Mouse (Mus musculus) megakaryocyte, embryonic 14.5 days (primary cell): ENCODE measurements around the gene AI837181.

ENCODE experiments used
- FLI1 ChIP-seq: IDR thresholded peaks from 2 replicates; pipeline ENCODE4 v1.6.1; 2012; ENCODE audit warnings: low read length, inconsistent platforms, mixed read lengths
- GATA1 ChIP-seq: IDR thresholded peaks from 3 replicates; pipeline ENCODE4 v1.6.1; 2012; ENCODE audit warnings: mixed read lengths, low read length, inconsistent platforms, borderline replicate concordance

- TF ChIP-seq GATA1 (no peak), FLI1 (no peak)
Observed at GRCm38 (mm10) chr19:5430408-5430807, 5.5 kb downstream of the AI837181 start.
